Mouse (Mus musculus): Measurements from ENCODE around the gene Txnrd3.
A peak's percentile ranks its signal among the peaks of the same experiment; 100 is the strongest.

Gene Txnrd3

GRCm38 (mm10) chr6:89643798-89644270 is at the start of gene Txnrd3:
Txnrd3 (plus strand) TSS chr6:89643988.
- DNase-seq (ENCODE audit: low read depth, low spot score), result peak; percentile 91

DNA sequence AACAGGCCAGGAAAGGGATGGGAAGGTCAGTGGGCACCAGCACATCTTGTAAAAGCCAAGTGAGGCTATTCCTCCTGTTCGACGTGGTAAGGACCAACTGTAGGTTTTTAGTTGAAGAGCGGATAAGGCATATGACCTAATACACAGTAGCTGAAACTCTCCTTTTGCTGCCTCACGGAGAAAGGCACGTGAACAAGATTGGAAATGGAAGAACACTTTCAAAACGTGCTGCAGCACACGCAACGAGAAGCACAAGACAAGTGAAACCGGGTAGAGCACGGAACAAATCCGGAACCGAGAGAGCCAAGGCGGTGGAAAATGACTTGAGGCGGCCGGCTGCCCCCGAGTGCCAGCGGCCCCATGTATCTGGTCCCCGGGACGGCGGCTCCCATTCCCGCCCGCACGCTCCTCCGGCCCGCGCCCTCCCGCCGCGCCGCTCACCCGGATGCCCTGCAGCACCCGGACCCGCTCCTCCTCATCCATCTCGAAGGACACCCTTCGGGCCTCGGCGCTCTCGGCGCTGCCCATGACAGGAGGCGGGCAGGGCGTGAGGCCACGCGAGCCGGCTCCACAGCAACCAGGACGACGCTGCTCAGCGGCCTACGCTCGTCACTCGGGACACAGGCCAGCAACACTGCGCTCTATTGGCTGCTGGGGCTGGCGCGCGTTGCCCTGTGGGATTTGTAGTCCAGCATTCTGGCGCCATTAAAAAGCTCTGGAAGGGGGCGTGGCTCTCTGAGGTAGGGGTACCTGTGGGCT is 48.6 kb upstream of the Txnrd3 start, which contains the start of gene Chchd6:
Chchd6 (minus strand) TSS at position 635 of the 759 bp plus-strand sequence.
- peak; percentile 94 for DNase-seq (ENCODE audit: low read depth, low spot score)

DNA sequence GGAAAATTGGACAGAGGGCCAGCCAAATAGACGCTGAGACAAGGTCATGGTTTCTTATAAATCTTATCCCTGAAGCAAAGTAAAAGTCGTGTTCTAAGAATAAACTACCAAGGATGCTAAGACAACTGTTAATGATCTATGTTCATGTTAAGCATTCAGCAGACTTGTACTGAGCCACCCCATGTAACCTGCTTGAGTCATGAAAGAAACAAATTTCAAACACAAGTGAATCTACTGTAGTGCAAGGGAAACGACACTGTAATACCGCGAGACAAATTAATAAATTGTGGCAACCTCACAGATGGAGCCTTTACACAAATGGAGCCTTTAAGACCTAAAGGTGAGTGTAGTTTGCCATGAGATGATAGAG is 48.0 kb upstream of the Txnrd3 start:
- no peak for DNase-seq (ENCODE audit: low read depth, low spot score)

DNA sequence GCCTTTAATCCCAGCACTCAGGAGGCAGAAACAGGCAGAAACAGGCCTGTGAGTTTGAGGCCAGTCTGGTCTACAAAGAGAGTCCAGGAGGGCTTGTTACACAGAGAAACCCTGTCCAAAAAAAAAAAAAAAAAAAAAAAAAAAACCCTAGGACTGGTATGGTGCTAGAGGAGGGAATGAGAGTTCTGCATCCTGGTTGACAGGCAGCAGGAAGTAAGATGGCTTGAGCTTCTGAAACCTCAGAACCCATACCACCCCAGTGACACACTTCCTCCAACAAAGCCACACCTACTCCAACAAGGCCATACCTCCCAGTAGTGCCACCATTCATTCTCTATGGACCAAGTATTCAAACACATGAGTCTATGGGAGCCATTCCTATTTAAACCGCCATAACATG is 47.3 kb upstream of the Txnrd3 start:
- no peak for DNase-seq (ENCODE audit: low read depth, low spot score)

- DNase-seq (ENCODE audit: low read depth, low spot score), result no peak
Observed at GRCm38 (mm10) chr6:89606096-89606495, 37.7 kb upstream of the Txnrd3 start.

DNA sequence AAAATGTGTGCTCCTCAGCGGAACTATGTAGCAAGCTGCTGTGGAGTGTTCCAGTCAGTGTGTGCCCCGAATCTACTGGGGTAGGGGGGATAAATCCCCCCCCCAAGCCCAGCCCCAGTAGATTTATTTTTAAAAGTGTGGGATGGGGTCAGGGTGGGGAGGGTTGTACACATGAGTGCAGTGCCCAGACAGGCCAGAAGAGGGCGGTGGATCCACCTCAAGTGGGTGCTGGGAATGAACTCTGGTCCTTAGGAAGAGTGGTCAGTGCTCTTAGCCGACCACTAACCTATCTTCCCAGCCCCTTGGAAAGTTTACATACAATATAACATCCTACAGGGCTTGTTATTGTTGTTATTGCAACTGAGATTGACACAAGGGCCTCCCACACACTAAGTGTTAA is 35.8 kb upstream of the Txnrd3 start:
- DNase-seq (ENCODE audit: low read depth, low spot score), result peak; percentile 48

DNA sequence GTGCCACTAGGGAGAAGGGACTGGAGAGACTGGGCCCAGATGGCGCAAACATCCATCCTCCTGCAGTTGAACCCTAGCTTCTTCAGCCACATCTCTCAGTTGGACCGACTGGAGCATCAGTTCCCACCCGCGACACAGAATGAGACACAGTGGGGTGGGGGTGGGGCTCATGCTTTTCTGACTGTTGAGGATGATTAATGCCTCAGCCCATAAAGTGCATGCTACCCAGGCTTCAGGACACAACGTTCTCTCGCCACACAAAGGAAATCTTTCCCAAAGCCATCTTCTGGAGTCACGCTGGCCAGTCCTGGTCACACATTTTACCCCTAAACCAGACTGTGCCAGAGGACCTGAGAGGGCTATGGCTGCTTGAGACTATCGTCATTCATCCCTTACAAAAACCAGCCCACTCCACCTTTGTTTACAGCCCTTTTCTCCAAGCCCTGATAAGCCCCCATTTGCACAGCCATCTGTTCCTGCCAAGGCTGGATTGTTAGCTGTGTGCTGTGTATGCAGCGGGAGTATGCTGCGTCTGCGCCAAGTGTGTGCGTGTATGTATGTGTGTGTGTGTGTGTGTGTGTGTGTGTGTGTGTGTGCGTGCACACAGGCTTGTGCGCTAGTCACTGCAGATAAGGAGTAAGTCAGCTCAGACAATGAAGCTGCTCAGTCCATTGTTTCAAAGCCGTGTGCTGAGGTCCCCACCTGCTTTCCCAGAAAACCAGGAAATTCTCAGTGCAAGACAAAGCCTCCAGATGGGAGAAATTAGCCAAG is 30.3 kb upstream of the Txnrd3 start:
- peak; percentile 29 for DNase-seq (ENCODE audit: low read depth, low spot score)

GRCm38 (mm10) chr6:89614107-89614471 is 29.7 kb upstream of the Txnrd3 start:
- DNase-seq (ENCODE audit: low read depth, low spot score), result no peak

DNA sequence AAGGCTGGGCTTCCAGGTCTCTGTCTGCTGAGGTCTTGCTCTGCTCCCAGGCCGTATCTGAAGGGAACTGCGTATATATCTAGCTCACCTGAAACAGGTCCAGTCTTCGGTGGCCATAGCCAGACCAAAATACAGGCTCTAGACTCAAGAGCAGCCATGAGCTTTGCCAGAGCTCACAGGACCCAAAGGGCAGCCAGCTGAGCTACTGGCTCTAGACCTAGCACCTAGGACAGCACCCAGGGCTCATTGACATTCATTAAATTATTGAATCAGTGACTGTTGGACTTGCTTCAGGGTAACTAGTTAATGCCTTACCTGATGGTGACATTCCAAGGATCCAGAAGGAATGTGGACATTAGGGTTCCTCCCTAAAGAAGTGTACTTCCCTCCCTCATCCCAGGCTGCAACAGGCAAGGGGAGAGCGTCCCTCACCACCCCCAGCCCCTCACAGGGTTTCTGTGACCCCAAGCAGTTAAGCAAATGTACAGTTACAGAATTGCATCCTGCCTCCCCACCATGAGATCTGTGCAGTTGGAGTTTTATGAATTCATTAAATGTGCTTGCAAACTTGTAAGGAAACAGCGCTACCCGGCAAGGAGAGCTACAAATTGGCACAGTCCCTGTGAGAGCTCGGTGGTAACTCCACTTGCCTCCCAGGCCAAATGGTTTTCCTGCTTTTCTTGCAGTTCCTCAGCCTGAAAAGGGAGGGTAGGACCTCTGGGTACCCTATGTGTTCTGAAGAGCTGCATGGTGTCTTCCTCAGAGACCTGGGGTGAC is 29.0 kb upstream of the Txnrd3 start:
- DNase-seq (ENCODE audit: low read depth, low spot score), result peak; percentile 44

GRCm38 (mm10) chr6:89615373-89615755 is 28.4 kb upstream of the Txnrd3 start:
- DNase-seq (ENCODE audit: low read depth, low spot score), result no peak

DNA sequence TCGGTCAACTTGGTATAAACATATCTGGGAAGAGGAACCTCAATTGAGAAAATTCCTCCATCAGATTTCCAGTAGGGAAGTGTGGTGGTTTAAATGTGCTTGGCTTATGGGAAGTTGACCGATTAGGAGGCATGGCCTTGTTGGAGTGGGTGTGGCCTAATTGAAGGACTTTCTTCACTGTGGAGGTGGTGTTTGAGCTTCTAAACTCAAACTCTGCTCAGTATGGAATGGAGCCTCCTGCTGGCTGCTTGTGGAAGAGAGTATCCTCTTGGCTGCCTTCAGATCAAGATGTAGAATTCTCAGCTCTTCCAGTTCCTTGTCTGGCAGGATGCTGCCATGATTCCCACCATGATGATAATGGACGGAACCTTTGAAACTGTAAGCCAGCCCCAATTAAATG is 21.1 kb upstream of the Txnrd3 start:
- DNase-seq (ENCODE audit: low read depth, low spot score), result peak; percentile 82

- DNase-seq (ENCODE audit: low read depth, low spot score), result no peak
Observed at GRCm38 (mm10) chr6:89628045-89628785, 15.6 kb upstream of the Txnrd3 start.

DNA sequence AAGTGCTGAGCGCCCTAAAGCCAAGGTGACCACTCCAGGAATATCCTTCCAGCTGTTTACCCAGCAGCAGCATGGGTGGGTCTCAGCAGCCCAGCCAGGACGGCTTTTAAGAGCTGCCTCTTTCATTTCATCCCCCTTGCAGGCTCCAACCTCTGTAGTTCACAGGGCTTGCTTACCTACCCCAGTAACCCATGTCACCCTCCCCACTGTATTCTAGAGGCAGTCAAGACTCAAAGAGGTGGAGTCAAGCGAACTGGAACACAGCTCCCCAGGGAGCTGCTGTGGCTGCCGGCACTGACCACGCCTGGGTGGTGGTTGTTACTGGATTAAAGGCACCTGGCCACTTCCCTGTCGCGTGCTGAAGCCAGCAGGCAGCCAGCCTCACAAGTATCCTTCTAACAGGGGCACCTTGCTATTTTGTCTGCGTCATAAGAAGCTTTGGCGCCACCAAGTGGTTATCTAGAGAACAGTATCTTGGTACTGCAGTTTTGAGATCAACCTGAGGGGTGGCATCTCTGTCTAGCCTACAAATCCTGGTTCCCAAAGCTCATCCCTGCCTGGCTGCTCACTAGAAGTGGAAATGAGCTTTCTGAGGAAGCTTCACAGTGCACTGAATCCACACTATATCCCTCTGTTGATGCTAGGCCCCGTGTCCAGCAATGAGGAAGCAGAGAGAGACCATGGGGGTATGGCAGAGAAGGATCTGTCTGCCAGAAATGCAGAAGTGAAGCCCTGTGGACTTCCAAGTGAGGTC is 11.8 kb upstream of the Txnrd3 start:
- peak; percentile 90 for DNase-seq (ENCODE audit: low read depth, low spot score)

DNA sequence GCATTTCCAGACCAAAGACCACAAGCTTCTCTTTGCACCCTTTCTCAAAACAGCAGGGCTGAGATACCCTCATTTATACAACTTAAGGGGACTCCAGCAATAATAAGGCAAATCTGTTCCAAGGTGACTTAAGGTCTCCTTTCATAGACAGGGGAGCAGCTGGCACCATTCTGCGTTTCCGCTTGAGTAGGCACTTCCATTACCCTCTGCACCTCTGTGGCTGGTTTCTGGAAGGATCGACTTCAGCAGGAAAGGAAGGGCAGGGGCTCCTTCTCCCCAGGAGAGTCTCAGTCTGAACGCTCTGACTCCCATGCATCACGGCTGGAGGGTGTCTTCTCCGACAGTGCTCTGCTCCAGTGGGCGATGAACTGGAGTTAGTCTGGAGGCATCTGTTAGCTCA is 10.7 kb upstream of the Txnrd3 start:
- no peak for DNase-seq (ENCODE audit: low read depth, low spot score)

DNA sequence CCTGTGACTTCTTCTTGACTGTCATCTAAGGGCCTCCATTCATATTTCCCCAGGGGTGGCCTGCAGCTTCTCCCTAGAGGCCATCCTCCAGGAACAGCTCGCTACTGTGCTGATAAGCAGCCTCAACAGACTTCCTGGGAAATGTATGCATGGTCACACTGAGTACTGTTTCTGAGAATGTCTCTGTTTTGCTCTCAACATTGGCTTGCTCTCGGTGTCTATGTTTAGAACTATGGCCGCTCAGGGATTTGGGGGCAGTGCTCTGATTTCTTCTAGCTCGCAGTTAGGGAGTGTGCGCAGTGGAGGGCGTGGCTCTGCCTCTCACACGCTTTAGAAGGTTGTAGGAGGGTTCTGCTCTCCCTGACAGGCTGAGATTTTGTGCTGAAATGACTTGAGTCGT is 9.4 kb upstream of the Txnrd3 start:
- peak; percentile 19 for DNase-seq (ENCODE audit: low read depth, low spot score)

- no peak for DNase-seq (ENCODE audit: low read depth, low spot score)
Observed at GRCm38 (mm10) chr6:89637977-89638376, 5.8 kb upstream of the Txnrd3 start.

GRCm38 (mm10) chr6:89639025-89639424 is 4.8 kb upstream of the Txnrd3 start:
- DNase-seq (ENCODE audit: low read depth, low spot score), result peak; percentile 75

DNA sequence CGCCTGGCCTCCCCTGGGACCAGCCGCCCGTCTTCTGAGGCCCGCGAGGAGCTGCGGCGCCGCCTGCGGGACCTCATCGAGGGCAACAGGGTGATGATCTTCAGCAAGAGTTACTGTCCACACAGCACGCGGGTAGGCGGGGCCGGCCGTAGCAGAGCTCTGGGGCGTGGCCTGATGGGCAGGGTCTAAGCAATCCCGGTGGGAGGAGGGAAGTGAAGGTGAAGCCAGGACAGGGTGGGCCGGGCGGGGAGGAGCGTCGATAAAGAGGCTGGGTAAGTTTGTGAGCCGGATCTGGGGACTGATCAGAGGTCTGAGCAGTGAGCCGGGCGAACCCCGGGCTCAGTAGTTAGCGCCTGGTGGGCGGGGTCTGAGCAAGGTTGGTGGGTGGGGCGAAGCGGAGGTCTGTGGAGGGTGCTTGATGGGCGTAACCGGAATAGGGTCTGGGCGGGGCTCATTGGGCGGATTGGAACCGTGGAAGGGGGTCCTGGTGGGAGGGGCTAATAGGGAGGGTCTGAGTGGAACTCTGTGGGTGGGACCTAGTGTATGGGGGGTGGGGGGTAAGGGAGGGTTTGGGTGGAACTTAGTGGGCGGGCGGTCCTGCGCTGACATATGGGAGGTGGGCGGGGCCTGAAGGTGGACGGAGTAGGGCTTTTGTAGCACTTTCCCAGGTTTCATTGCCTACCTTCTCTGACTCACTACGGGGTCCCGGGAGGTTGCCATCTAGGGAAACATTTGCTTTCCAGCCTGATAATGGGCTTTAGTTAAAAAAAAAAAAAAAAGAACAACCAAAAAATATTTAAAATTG is 685 bp downstream of the Txnrd3 start:
- peak; percentile 98 for DNase-seq (ENCODE audit: low read depth, low spot score)

DNA sequence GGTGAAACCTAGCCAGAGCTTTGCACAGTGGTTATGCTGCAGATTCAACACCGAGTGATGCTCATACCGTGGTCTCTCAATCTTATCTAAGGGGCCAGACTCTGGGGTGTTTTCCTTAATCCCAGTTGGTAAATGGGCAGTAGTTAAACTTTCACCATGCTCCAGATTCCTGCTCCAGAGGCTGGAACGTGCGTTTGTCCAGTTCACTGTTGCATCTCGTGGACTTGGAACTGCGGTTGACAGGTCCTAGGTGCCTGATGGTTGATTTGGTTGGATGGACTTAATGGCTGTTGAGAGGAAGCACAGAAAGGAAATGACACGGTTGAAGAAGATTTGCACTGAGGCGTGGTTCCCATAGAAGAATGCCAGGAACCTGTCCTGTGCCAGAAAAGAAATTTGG is 6.1 kb downstream of the Txnrd3 start:
- no peak for DNase-seq (ENCODE audit: low read depth, low spot score)

DNA sequence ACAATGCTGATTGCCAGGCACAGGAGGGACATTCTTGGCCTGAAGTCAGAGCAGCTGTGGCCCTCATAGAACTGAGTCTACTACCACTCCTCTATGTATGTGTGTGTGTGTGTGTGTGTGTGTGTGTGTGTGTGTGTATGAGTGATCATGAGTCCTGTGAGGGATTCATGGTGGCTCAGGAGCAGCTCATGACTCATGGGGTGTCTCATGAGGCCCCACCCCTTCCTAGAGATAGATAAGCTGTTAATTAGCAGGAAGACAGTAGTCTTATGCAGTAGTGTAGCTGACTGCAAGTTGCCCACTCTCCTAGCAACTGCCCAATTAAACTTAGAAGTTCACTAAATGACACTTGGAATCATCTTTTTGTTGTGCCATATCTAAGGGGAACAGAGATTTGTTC is 8.0 kb downstream of the Txnrd3 start:
- DNase-seq (ENCODE audit: low read depth, low spot score), result no peak
